Comparison of ENCODE assay signal across 10 mouse cellular contexts in the genomic region with DNA sequence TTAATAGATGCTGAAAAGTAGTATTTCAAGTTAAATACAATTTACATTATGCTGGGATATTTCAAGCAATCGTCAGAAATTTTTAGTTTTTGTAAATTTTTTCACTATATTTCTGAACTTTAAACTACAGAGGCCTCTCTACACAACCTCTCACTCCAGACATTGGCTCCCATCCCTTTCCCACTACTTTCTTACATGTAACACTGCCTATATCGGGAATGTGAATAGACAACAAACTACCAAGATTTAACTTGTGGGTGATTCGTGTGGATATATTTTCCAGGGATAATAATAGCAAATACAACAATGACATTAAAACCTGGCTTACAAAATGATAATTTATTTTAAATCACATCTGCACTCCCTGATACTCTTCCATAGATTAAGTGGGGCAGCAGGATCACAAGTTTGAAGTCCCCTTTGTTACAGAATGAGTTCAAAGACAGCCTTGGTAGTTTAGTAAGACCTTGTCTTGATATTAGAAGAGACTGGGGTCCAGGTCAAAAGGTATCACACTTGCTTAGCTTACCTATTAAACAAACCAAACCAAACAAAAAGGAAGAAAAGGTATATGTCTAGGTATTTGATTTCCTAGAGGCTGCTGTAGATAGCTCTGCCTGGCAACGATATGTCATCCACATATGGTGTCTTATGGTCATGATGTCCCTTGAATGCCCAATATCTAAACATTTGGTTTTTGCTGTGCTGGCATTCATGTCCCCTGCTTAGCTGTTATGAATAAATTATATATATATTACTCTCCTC. TPM values are rescaled to one million over a fixed set of nuclear protein-coding genes. Genes with fewer than 3 reads are reported as not detected.
DNase-seq lines count a peak whose midpoint lies in the region; ATAC-seq and TF ChIP-seq lines count a peak whose summit lies in the region.
"Had no signal": no experiment of that assay in that cellular context is flagged by ENCODE, and none has a peak within 500 bp of the region (broad histone marks: within the 10 kb centered on the region; RNA-seq: fewer than 3 reads in every experiment).

No protein-coding gene starts in this region.

- peaks cover 14% of the 10 kb centered on the region for H3K4me1 ChIP-seq in liver, embryonic 11.5 days (replicated peaks; ENCODE audit: control insufficient read depth, insufficient read depth, low read length)
- peaks cover 16% of the 10 kb centered on the region for H3K4me1 ChIP-seq in bone marrow macrophage, adult 2 months (ENCODE audit: control insufficient read depth, insufficient read depth, low read length)
- H3K4me1 ChIP-seq in forebrain, embryonic 13.5 days: peaks cover 19% of the 10 kb centered on the region
- peaks cover 15% of the 10 kb centered on the region for H3K4me1 ChIP-seq in midbrain, embryonic 13.5 days (replicated peaks)

- H3K36me3 ChIP-seq in liver, embryonic 11.5 days (ENCODE audit: control insufficient read depth, insufficient read depth, low read length): no peaks in the 10 kb centered on the region
- no peaks in the 10 kb centered on the region for H3K36me3 ChIP-seq in forebrain, embryonic 13.5 days (ENCODE audit: poor library complexity, severe bottlenecking)
- H3K36me3 ChIP-seq in midbrain, embryonic 13.5 days: no peaks in the 10 kb centered on the region

- ATAC-seq in liver, embryonic 11.5 days (replicated peaks; ENCODE audit: low FRiP score): no peak
- no peak for ATAC-seq in forebrain, embryonic 13.5 days
- ATAC-seq in midbrain, embryonic 13.5 days: no peak

- 50% methylated on average over 4 of the region's 4 CpGs for WGBS in liver, embryonic 11.5 days
- 56% methylated on average over 4 of the region's 4 CpGs for WGBS in forebrain, embryonic 13.5 days
- WGBS in midbrain, embryonic 13.5 days: 60% methylated on average over 4 of the region's 4 CpGs

- H3K4me2 ChIP-seq in liver, embryonic 11.5 days: peak overlapping the region; percentile 57
- peak overlapping the region; percentile 56; the same call in 1 of the 2 replicates for H3K4me2 ChIP-seq in forebrain, embryonic 13.5 days
- peak overlapping the region; percentile 56; the same call in 1 of the 2 replicates for H3K4me2 ChIP-seq in midbrain, embryonic 13.5 days (replicated peaks)

- peak overlapping the region; percentile 48; the same call in 1 of the 2 replicates for H3K9ac ChIP-seq in liver, embryonic 11.5 days (ENCODE audit: low read depth, low read length)
- H3K9ac ChIP-seq in forebrain, embryonic 13.5 days: no peak overlapping the region; the same call in 1 of the 2 replicates
- H3K9ac ChIP-seq in midbrain, embryonic 13.5 days (replicated peaks): no peak overlapping the region

- no peak for TF ChIP-seq POLR2A in bone marrow macrophage, adult 2 months (IDR thresholded peaks at IDR 0.05; ENCODE audit: borderline replicate concordance, low read depth, low read length)

- no peaks in the 10 kb centered on the region for H3K9me3 ChIP-seq in liver, embryonic 11.5 days (ENCODE audit: control insufficient read depth, low read length)
- H3K9me3 ChIP-seq in forebrain, embryonic 13.5 days (replicated peaks): no peaks in the 10 kb centered on the region
- no peaks in the 10 kb centered on the region for H3K9me3 ChIP-seq in midbrain, embryonic 13.5 days

- H3K27me3 ChIP-seq in liver, embryonic 11.5 days (replicated peaks; ENCODE audit: control insufficient read depth, insufficient read depth, low read length): no peaks in the 10 kb centered on the region
- no peaks in the 10 kb centered on the region for H3K27me3 ChIP-seq in forebrain, embryonic 13.5 days
- no peaks in the 10 kb centered on the region for H3K27me3 ChIP-seq in midbrain, embryonic 13.5 days

- TF ChIP-seq CTCF in bone marrow macrophage, adult 2 months (IDR thresholded peaks at IDR 0.05; ENCODE audit: low read depth, low read length): no peak

- H3K27ac ChIP-seq in liver, embryonic 11.5 days (ENCODE audit: low read depth, low read length): peak overlapping the region; percentile 86
- H3K27ac ChIP-seq in bone marrow macrophage, adult 2 months (ENCODE audit: insufficient read depth, low read depth, low read length): peak overlapping the region; percentile 26; the same call in 1 of the 2 replicates
- H3K27ac ChIP-seq in forebrain, embryonic 13.5 days: peak overlapping the region; percentile 45
- H3K27ac ChIP-seq in midbrain, embryonic 13.5 days: no peak overlapping the region

- no peak for DNase-seq in liver, embryonic 11.5 days (ENCODE audit: low spot score)
- no peak for DNase-seq in liver
- DNase-seq in layer of hippocampus, adult 18-20 months (ENCODE audit: low spot score in 2 of 2): no peak
- DNase-seq in urinary bladder, postnatal 25 days (ENCODE audit: low spot score): no peak
- no peak for DNase-seq in cerebellum, adult 8-10 months
- DNase-seq: cerebellum, adult 9-11 months; right cerebral cortex, postnatal 4 days had no signal

- peak overlapping the region; percentile 47 for H3K4me3 ChIP-seq in liver, embryonic 11.5 days (ENCODE audit: low read depth, low read length)
- no peak overlapping the region for H3K4me3 ChIP-seq in bone marrow macrophage, adult 2 months (ENCODE audit: insufficient read depth, low read length)
- no peak overlapping the region for H3K4me3 ChIP-seq in forebrain, embryonic 13.5 days
- H3K4me3 ChIP-seq in midbrain, embryonic 13.5 days (replicated peaks): no peak overlapping the region

RNA-seq across cellular contexts. Expression of a gene that starts 1.4 kb away (rescaled TPM):
- 5.5 and 8.3 TPM in 2 replicates for polyA plus RNA-seq in liver, embryonic 11.5 days (2014; fragmentation: Nextera tagmentation; extraction: Ambion mirVana)
- polyA plus RNA-seq in bone marrow macrophage, adult 2 months (2012; ENCODE audit: insufficient read depth, insufficient read length, missing spikeins): 2.1 and 4.8 TPM in 2 replicates
- 17.0 and 19.6 TPM in 2 replicates for polyA plus RNA-seq in forebrain, embryonic 13.5 days (2015; fragmentation: Nextera tagmentation; extraction: Ambion mirVana)
- polyA plus RNA-seq in midbrain, embryonic 13.5 days (2015; fragmentation: Nextera tagmentation; extraction: Ambion mirVana): 6.3 and 8.7 TPM in 2 replicates
- 1 to 10 TPM; 7.6 to 9.4 TPM for total RNA-seq in layer of hippocampus, adult 18-20 months (2021)

RNA-seq across cellular contexts. Expression of a gene that starts 2.6 kb away (rescaled TPM):
- polyA plus RNA-seq in liver, embryonic 11.5 days (2014; fragmentation: Nextera tagmentation; extraction: Ambion mirVana): 38.5 and 42.1 TPM in 2 replicates
- 4.3 and 8.4 TPM in 2 replicates for polyA plus RNA-seq in bone marrow macrophage, adult 2 months (2012; ENCODE audit: insufficient read depth, insufficient read length, missing spikeins)
- 58.6 and 70.5 TPM in 2 replicates for polyA plus RNA-seq in forebrain, embryonic 13.5 days (2015; fragmentation: Nextera tagmentation; extraction: Ambion mirVana)
- polyA plus RNA-seq in midbrain, embryonic 13.5 days (2015; fragmentation: Nextera tagmentation; extraction: Ambion mirVana): 28.4 and 31.0 TPM in 2 replicates
- total RNA-seq in layer of hippocampus, adult 18-20 months (2021): 10 to 100 TPM; 28.1 to 35.2 TPM

RNA-seq across cellular contexts. Expression of a gene that starts 3.3 kb away (rescaled TPM):
- 4.0 TPM in 2 replicates for polyA plus RNA-seq in liver, embryonic 11.5 days (2014; fragmentation: Nextera tagmentation; extraction: Ambion mirVana)
- 4.5 and 5.1 TPM in 2 replicates for polyA plus RNA-seq in bone marrow macrophage, adult 2 months (2012; ENCODE audit: insufficient read depth, insufficient read length, missing spikeins)
- 5.7 and 6.1 TPM in 2 replicates for polyA plus RNA-seq in forebrain, embryonic 13.5 days (2015; fragmentation: Nextera tagmentation; extraction: Ambion mirVana)
- 4.6 and 5.2 TPM in 2 replicates for polyA plus RNA-seq in midbrain, embryonic 13.5 days (2015; fragmentation: Nextera tagmentation; extraction: Ambion mirVana)
- 10 to 100 TPM; 73.0 to 74.7 TPM for total RNA-seq in layer of hippocampus, adult 18-20 months (2021)

RNA-seq across cellular contexts. Expression of a gene that starts 7.0 kb away (rescaled TPM):
- 3.1 and 4.6 TPM in 2 replicates for polyA plus RNA-seq in liver, embryonic 11.5 days (2014; fragmentation: Nextera tagmentation; extraction: Ambion mirVana)
- 1.3 TPM in 1 of 2 replicates, not detected in the other for polyA plus RNA-seq in bone marrow macrophage, adult 2 months (2012; ENCODE audit: insufficient read depth, insufficient read length, missing spikeins)
- 3.0 and 5.5 TPM in 2 replicates for polyA plus RNA-seq in forebrain, embryonic 13.5 days (2015; fragmentation: Nextera tagmentation; extraction: Ambion mirVana)
- 2.8 and 3.2 TPM in 2 replicates for polyA plus RNA-seq in midbrain, embryonic 13.5 days (2015; fragmentation: Nextera tagmentation; extraction: Ambion mirVana)
- 10 to 100 TPM; 15.7 to 19.5 TPM for total RNA-seq in layer of hippocampus, adult 18-20 months (2021)

RNA-seq across cellular contexts. Expression of a gene that starts 7.5 kb away (rescaled TPM):
- 0.57 TPM in 1 of 2 replicates, not detected in the other for polyA plus RNA-seq in liver, embryonic 11.5 days (2014; fragmentation: Nextera tagmentation; extraction: Ambion mirVana)
- not detected in 2 replicates for polyA plus RNA-seq in bone marrow macrophage, adult 2 months (2012; ENCODE audit: insufficient read depth, insufficient read length, missing spikeins)
- polyA plus RNA-seq in forebrain, embryonic 13.5 days (2015; fragmentation: Nextera tagmentation; extraction: Ambion mirVana): 0.64 and 1.1 TPM in 2 replicates
- 0.44 and 0.57 TPM in 2 replicates for polyA plus RNA-seq in midbrain, embryonic 13.5 days (2015; fragmentation: Nextera tagmentation; extraction: Ambion mirVana)
- total RNA-seq in layer of hippocampus, adult 18-20 months (2021): 10 to 100 TPM; 42.9 to 49.4 TPM
